Mouse (Mus musculus): Measurements from ENCODE around the gene Emsy. TPM values are rescaled to one million over a fixed set of nuclear protein-coding genes. Genes with fewer than 3 reads are reported as not detected.

Emsy gene
- polyA plus RNA-seq (2012; rRNA removed), result 15.0 and 22.9 TPM in 2 replicates

GRCm38 (mm10) chr7:98656531-98657221 is at the start of gene Emsy:
Gene Emsy (minus strand): TSS chr7:98656783.
- peak; percentile 82 for DNase-seq (ENCODE audit: low spot score)

- DNase-seq (ENCODE audit: low spot score), result no peak
Measured at GRCm38 (mm10) chr7:98704276-98704675, 47.7 kb upstream of the Emsy start.

DNA sequence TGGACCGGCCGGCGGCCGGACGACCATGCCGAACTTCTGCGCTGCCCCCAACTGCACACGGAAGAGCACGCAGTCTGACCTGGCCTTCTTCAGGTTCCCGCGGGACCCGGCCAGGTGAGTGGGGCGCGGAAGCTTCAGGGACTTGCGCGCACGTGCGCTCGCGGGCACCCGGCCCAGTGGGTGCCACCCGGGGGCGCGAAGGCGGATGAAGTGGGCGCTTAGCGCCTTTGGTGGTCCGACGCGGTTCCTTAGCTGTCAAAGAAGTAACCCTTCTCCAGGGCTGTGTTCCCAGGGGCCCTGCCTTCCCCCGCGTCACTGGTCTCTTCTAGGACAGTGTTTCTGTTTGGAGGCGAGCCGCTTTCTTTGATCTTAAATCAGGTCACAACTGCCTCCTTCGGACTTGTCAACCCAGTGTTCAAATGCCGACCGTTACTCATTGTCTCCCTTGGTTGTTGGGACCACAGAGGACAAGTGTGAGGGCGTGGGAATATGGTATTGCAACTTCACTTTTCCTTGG is 46.8 kb upstream of the Emsy start:
- no peak for DNase-seq (ENCODE audit: low spot score)

- DNase-seq (ENCODE audit: low spot score), result peak; percentile 97
Measured at GRCm38 (mm10) chr7:98702283-98703240, 46.0 kb upstream of the Emsy start, which contains the start of gene Thap12. Gene Thap12 (plus strand): TSS chr7:98703103.

- DNase-seq (ENCODE audit: low spot score), result no peak
Measured at GRCm38 (mm10) chr7:98701771-98702170, 45.2 kb upstream of the Emsy start.

DNA sequence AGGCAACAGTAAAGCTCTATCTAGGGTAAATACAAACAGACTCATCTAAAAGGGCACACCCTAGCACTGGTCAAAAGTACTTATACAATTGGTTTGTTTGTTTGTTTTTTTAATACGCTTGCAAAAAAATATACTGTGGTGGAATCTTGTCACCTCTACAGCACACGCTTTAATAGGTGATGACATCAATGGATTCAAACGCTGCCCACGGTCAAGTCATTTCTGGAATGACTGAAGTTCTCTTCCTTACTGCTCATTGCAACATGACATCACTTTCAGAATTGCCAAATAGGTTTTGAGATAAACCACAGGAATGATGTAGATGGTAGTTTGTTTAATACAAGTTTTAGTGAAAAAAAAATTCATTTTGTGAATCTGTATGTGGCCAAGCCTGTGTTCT is 42.0 kb upstream of the Emsy start:
- DNase-seq (ENCODE audit: low spot score), result no peak

GRCm38 (mm10) chr7:98698041-98698440 is 41.5 kb upstream of the Emsy start:
- DNase-seq (ENCODE audit: low spot score), result no peak

- no peak for DNase-seq (ENCODE audit: low spot score)
Measured at GRCm38 (mm10) chr7:98697496-98697895, 40.9 kb upstream of the Emsy start.

DNA sequence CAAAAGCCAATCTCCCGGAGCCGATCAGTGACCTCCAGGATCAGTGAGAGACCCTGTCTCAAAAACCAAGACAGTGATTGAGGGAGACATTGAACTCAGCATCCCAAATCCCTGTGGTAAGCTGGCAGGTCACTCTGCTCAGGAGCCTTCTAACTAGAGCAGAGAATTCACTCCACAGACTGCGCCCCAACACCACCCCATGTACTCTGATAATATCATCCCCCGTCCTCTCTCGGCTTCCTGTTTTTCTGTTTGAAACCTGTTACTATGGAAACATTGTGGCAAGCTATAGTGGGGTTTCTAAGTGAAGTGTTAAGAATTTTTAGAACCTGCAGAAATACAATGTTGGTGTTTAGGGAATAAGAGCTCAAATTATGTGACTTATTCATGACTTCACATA is 37.5 kb upstream of the Emsy start:
- DNase-seq (ENCODE audit: low spot score), result no peak

DNA sequence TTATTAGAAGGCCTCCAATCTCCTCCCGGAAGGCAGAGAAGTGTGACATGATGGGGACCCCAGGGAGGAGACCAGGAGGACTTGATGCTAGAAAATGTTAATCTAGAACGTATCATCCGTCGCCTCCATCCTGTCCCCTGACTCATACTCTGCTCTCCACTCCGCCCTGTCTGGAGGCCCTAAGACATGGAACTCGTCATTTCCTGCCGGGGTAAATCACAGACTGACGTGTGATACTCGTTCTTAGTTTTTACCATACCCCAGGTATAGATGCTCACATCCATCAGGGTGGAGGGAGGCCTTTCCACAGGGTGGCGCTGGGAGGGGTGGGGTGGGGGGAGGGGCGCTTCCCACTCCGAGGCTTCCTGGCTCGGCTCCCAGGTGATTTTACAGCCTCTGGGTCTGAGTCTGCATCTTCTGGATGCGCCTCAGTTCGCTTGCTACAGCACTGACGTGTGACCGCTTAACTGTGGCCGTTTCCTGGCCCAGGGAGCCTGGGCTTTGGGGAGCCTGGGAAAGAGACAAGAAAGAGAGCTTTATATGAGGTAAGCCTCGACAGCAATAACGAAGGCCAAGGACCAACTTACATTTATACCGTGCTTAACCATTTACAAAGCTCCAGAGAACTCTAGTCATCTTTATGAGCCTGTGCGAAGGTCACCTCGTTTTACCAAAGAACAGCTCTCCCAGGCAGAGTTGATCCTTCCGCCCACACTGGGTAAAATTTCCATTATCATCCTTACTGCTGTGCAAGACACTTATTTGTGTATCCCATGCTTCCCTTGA is 36.4 kb upstream of the Emsy start:
- no peak for DNase-seq (ENCODE audit: low spot score)

GRCm38 (mm10) chr7:98690831-98691230 is 34.2 kb upstream of the Emsy start:
- no peak for DNase-seq (ENCODE audit: low spot score)

- no peak for DNase-seq (ENCODE audit: low spot score)
Measured at GRCm38 (mm10) chr7:98690126-98690525, 33.5 kb upstream of the Emsy start.

DNA sequence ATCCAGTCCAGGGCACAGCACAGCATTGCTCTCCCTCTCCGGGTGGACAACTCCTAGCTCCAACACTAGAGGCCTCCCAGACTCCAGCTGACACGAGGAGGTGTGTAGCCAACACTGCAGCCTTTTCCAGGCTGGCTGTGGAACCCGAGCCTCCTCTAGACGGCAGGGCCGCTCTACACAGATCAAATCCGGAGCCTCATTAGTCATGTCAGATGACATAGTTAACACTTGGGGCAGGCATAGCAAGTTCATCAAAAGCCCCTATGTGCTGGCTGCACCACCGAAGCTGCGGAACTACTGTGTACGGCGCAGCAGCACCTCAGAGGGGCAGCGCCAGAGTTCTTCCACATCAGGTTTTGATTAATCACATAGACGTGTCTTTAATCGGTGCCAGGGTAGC is 29.3 kb upstream of the Emsy start:
- no peak for DNase-seq (ENCODE audit: low spot score)

- DNase-seq (ENCODE audit: low spot score), result no peak
Measured at GRCm38 (mm10) chr7:98682821-98683220, 26.2 kb upstream of the Emsy start.

DNA sequence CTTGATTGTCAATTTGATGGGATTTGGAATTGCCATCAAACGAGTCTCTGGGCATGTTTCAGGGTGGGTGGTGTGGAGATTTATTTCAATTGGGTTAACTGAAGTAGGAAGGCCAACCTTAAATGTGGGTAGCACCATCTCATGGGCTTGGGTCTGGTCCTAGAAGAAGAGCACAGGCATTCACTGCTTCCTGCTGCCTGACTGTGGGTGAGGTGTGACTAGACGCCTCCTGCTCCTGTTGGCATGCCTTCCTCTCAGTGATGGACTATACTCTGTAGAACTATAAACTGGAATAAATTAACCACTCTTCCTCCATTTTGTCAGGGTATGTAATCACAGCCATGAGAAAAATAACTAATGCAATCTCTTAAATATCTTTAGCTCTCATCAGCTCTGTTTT is 24.1 kb upstream of the Emsy start:
- DNase-seq (ENCODE audit: low spot score), result no peak

- no peak for DNase-seq (ENCODE audit: low spot score)
Measured at GRCm38 (mm10) chr7:98678441-98678840, 21.9 kb upstream of the Emsy start.

GRCm38 (mm10) chr7:98677511-98677910 is 20.9 kb upstream of the Emsy start:
- DNase-seq (ENCODE audit: low spot score), result no peak

DNA sequence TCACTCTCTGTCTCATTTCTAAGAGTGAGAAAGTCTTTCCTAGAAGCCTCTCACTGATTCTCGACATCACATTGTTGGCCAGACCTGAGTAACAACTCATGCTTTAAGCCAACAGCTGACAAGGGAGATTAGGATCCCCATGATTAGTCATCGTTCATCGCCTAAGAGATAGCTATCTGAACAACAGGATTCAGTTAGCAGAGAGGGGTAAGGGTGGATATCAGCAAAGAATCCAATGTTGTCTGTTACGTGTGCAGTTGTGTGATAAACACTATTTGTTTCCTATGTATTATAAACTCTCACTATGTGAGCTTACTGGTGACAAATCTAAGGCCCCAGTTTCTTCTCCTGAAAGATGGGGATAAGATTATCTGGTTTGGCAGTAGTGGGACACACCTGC is 17.8 kb upstream of the Emsy start:
- DNase-seq (ENCODE audit: low spot score), result no peak

GRCm38 (mm10) chr7:98672241-98672955 is 15.8 kb upstream of the Emsy start:
- no peak for DNase-seq (ENCODE audit: low spot score)

- no peak for DNase-seq (ENCODE audit: low spot score)
Measured at GRCm38 (mm10) chr7:98671416-98671815, 14.8 kb upstream of the Emsy start.

- no peak for DNase-seq (ENCODE audit: low spot score)
Measured at GRCm38 (mm10) chr7:98670831-98671230, 14.2 kb upstream of the Emsy start.

All from urinary bladder, adult 2 months (tissue).